Mouse (Mus musculus) ES-Bruce4 (cell line): Measurements from ENCODE around the gene Nop10.

Experiments
- CTCF ChIP-seq: IDR thresholded peaks from one replicate; pipeline ENCODE4 v1.8.1; 2011; ENCODE audit warnings: low read depth, low read length
- EP300 ChIP-seq: IDR thresholded peaks from 2 replicates; pipeline ENCODE4 v1.6.1; 2011; ENCODE audit warnings: low read depth, low read length; ENCODE audit not compliant: insufficient read depth
- POLR2A ChIP-seq: IDR thresholded peaks from one replicate; pipeline ENCODE4 v1.8.1; 2011; ENCODE audit warnings: low read length; ENCODE audit not compliant: insufficient read depth

DNA sequence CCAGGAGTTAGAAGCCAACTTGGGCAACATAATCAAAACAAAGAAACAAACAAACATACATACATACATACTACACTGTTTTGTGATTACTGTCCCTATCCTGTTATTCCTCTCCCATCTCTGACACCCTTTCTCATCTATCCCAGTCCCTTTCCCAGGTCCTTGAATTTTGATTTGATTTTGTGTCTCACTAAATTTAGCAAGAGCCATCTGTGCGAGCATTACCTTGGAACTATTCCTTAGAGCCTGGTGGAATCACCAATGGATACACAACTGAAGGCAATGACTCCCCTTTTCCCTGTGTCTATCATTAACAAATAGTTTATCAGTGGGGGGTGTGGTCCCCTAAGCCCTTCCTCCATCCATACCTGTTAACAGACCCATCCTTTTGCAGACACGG, 31.1 kb downstream of the Nop10 start:
- TF ChIP-seq CTCF, result no peak
- TF ChIP-seq POLR2A, result no peak
- no peak for TF ChIP-seq EP300
